Mouse (Mus musculus) kidney, embryonic 14.5 days (tissue): ENCODE data around the gene Wdr89. TPM values are rescaled to one million over a fixed set of nuclear protein-coding genes. Genes with fewer than 3 reads are reported as not detected.

ENCODE experiments used
- ATAC-seq: fragments of 200-750 bp; cut with Nextera tagmentation; 2 replicates; pipeline ENCODE4 v1.8.0; 2017; ENCODE audit warnings: moderate number of reproducible peaks, mild to moderate bottlenecking, moderate TSS enrichment, moderate library complexity; ENCODE audit not compliant: low FRiP score, low TSS enrichment
- H3K27ac ChIP-seq: fragments of 300-500 bp; sonication (generic); 2 replicates; pipeline ENCODE4 v1.5.1; 2014; ENCODE audit warnings: low read depth, mild to moderate bottlenecking, low read length, moderate library complexity, mixed read lengths
- H3K27me3 ChIP-seq: fragments of 300-500 bp; sonication (generic); 2 replicates; pipeline ENCODE4 v1.6.1; 2014; ENCODE audit warnings: mild to moderate bottlenecking, low read length; ENCODE audit not compliant: control insufficient read depth, insufficient read depth
- H3K36me3 ChIP-seq: fragments of 300-500 bp; sonication (generic); 2 replicates; pipeline ENCODE4 v1.6.1; 2014; ENCODE audit warnings: low read length, mixed read lengths; ENCODE audit not compliant: control insufficient read depth, insufficient read depth
- H3K4me1 ChIP-seq: fragments of 300-500 bp; sonication (generic); 2 replicates; pipeline ENCODE4 v1.6.1; 2014; ENCODE audit warnings: low read length, mixed read lengths; ENCODE audit not compliant: control insufficient read depth, insufficient read depth
- H3K4me2 ChIP-seq: fragments of 300-500 bp; sonication (generic); replicated peaks from 2 replicates; pipeline ENCODE4 v1.6.1; 2014; ENCODE audit warnings: low read depth, mild to moderate bottlenecking, low read length
- H3K4me3 ChIP-seq: fragments of 300-500 bp; sonication (generic); 2 replicates; pipeline ENCODE4 v1.5.1; 2014; ENCODE audit warnings: mild to moderate bottlenecking, low read length
- H3K9ac ChIP-seq: fragments of 300-500 bp; sonication (generic); 2 replicates; pipeline ENCODE4 v1.6.1; 2014; ENCODE audit warnings: low read depth, mild to moderate bottlenecking, low read length, moderate library complexity
- H3K9me3 ChIP-seq: fragments of 300-500 bp; sonication (generic); 2 replicates; pipeline ENCODE4 v1.6.1; 2016; ENCODE audit warnings: low read length; ENCODE audit not compliant: control insufficient read depth
- WGBS: fragments of 180-500 bp; shearing (Covaris S2); extraction: QIAGEN DNeasy Blood & Tissue Kit; methylation state at CpG from one replicate; pipeline ENCODE4 v1.1.7; 2014; 5-methylcytosine and 5-hydroxymethylcytosine counted together
- polyA plus RNA-seq: library from polyadenylated mRNA; unstranded; fragments of >200 nt; fragmentation: Nextera tagmentation; extraction: Ambion mirVana; gene quantifications from 2 replicates; pipeline ENCODE4 v1.2.1, GENCODE M21; 2014

Gene Wdr89
- polyA plus RNA-seq, 1 experiment from 2014 or later, result 15.7 TPM

DNA sequence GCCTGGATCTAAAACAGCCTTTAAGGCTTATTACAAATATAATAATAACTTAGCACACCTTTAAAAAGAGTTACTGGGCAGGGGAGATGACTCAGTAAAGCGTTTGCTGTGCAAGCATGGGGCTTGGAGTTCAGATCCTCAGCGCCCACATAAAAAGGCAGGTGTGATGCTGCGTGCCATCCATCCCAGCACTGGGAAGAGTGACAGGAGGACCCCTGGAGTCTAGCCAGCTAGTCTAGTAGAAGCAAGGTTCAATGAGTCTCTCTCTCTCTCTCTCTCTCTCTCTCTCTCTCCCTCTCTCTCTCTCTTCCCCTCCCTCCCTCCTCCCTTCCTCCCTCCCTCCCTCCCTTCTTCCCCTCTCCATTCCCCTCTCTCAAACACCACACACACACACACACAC is 53.8 kb downstream of the Wdr89 start:
- ATAC-seq, result no peak
- Histone ChIP-seq H3K9ac (no peak overlapping the region), H3K9me3 (0 out of 2 replicates have a peak, but pooled peaks cover under 1% of the 10 kb centered on the region), H3K4me3 (no peak overlapping the region), H3K4me2 (no peak overlapping the region), H3K4me1 (no peaks in the 10 kb centered on the region), H3K27me3 (no peaks in the 10 kb centered on the region), H3K27ac (no peak overlapping the region), H3K36me3 (no peaks in the 10 kb centered on the region)
- 43% methylated on average over 3 of the region's 3 CpGs for WGBS

DNA sequence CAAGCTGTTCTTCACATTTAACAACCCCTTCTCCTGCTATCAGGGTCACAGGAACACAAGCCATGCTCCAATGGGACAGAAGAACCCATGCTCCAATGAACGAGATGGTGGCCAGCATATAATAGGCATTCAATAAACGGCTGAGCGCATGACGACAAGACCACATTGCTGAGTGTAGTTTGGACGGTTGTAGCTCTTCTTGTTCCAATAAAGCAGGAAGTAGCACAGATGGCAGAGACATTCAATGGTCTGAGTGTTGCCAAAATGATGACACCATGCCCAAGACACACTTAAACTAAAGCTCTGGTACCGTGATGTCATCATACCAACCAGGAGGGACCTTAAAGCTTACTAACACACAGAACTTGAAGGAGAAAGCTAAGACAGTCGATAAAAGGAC is 56.6 kb downstream of the Wdr89 start:
- H3K9me3 ChIP-seq, result no peaks in the 10 kb centered on the region
- no peaks in the 10 kb centered on the region for H3K4me1 ChIP-seq
- no peak for ATAC-seq
- H3K36me3 ChIP-seq, result no peaks in the 10 kb centered on the region
- WGBS, result 79% methylated on average over 7 of the region's 7 CpGs
- no peak overlapping the region for H3K9ac ChIP-seq
- H3K4me3 ChIP-seq, result no peak overlapping the region
- no peak overlapping the region for H3K27ac ChIP-seq
- no peaks in the 10 kb centered on the region for H3K27me3 ChIP-seq
- no peak overlapping the region for H3K4me2 ChIP-seq

DNA sequence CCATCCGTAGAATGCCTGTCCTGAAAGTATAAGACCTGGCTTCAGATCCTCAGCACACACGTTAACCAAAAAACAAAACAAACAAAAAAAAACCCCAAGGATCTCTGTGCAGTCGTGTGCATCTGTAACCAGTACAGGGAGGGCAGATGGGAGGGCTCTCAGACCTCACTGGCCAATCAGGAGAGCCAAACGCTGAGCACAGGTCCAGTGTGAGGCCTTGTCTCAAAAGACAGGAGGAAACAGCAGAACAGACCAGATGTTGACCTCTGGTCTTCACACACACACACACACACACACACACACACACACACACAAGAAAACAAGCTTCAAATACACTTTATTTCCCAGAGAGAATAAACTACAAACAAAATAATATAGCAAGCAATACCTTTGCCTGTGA is 69.8 kb downstream of the Wdr89 start:
- Histone ChIP-seq H3K4me3 (no peak overlapping the region), H3K4me2 (no peak overlapping the region), H3K4me1 (peaks cover under 1% of the 10 kb centered on the region; the same call in 1 of the 2 replicates), H3K9me3 (no peaks in the 10 kb centered on the region), H3K27ac (no peak overlapping the region), H3K9ac (peak overlapping the region; percentile 23; the same call in 1 of the 2 replicates), H3K36me3 (no peaks in the 10 kb centered on the region), H3K27me3 (no peaks in the 10 kb centered on the region)
- no peak for ATAC-seq
- WGBS, result 11% methylated on average over 4 of the region's 4 CpGs

DNA sequence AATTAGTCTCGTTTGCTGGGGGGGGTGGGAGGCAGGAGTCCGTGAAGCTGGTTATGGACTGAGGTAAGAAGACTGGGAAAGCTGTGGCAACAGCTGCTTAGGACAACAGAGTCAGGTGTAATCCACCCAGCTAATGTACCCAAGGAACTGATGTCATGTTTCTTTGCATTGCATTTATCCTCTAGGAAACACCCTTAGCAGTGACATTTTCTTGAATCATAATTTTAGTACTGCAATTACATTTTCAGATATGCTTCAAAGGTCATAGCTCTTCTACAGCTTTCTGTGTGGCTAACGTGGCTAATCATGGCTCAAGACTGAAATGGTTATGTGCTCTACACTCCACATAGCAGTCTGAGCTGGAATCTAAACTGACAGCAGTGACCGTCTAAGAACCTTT is 70.3 kb downstream of the Wdr89 start:
- H3K9me3 ChIP-seq, result no peaks in the 10 kb centered on the region
- 63% methylated on average over 4 of the region's 4 CpGs for WGBS
- ATAC-seq, result no peak
- no peak overlapping the region for H3K4me2 ChIP-seq
- no peaks in the 10 kb centered on the region for H3K27me3 ChIP-seq
- H3K9ac ChIP-seq, result no peak overlapping the region
- H3K27ac ChIP-seq, result no peak overlapping the region
- H3K4me1 ChIP-seq, result peaks cover 6% of the 10 kb centered on the region
- H3K36me3 ChIP-seq, result no peaks in the 10 kb centered on the region
- H3K4me3 ChIP-seq, result no peak overlapping the region

DNA sequence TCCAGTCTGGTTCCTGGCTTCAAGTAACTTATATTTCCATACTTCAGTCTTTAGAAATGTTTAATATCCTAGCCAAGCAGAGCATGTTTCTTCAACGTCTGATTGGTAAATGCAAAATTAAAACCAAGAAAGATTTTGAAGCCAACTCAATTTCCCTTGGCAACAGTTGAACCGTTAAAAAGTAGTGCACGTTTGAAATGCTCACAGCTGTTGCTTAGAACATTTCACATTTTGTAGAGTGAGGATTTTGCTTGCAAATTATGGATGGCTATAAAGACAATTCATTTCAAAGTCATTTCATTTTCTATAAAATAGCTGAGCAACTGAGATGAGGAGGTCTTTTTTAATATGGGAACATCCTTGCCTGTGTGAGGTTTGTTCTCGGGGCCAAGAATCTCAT is 71.6 kb downstream of the Wdr89 start:
- no peak overlapping the region for H3K27ac ChIP-seq
- WGBS, result 89% methylated on average over 4 of the region's 4 CpGs
- no peak overlapping the region for H3K9ac ChIP-seq
- no peaks in the 10 kb centered on the region for H3K9me3 ChIP-seq
- H3K27me3 ChIP-seq, result no peaks in the 10 kb centered on the region
- H3K4me3 ChIP-seq, result no peak overlapping the region
- H3K36me3 ChIP-seq, result peaks cover 5% of the 10 kb centered on the region; the same call in 1 of the 2 replicates
- H3K4me2 ChIP-seq, result no peak overlapping the region
- ATAC-seq, result no peak
- peaks cover 11% of the 10 kb centered on the region for H3K4me1 ChIP-seq

DNA sequence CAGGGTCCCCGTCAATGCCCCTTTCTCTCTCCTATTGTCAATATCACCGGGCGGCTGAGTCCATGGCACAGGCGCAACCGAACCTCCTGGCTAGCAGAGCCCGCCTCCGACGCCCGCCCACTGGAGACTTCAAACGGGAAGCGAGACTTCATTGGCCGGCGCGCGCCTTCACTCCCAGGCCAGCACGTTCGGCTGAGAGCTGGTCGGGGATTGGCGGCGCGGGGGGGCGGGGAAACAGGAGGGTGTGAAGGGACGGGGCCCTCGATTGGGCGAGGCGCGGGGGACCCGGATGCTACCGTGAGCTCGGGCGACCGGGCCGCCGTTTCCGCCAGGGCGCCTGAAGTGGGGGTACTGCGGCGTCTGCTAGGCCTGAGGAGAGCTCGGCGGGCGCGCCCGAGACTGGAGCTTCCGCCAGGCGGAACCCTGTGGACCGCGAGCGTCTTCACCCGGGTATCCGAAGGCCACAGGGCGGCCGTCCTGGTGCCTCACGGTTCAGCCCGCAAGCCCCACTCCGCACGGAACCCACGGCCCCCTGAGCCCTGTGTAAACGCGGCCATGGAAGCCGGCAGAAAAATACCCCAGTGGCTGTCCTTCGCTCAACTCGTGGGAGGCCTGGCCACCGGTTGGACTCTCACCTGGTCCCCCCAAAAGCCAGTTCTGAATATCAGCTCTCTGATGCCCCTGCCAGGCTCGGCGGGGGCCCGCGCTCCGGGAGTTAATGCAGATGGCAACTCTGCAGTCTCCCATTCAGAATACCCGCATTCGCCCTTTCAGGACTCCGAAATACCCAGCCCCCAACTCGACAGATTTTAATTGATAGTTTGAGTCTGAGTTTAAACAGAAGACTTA is 73.0 kb downstream of the Wdr89 start, which contains the start of gene Ppp2r5e:
Ppp2r5e (minus strand) TSS at position 92 of the 849 bp plus-strand sequence.
- H3K4me2 ChIP-seq, result peak within 1 kb of the TSS; percentile 88
- no peaks in the 10 kb centered on the region for H3K9me3 ChIP-seq
- peak within 1 kb of the TSS; percentile 97 for H3K27ac ChIP-seq
- H3K4me3 ChIP-seq, result peak within 1 kb of the TSS; percentile 99
- no peaks in the 10 kb centered on the region for H3K27me3 ChIP-seq
- WGBS, result under 1% methylated on average over 69 of the region's 72 CpGs
- H3K9ac ChIP-seq, result peak within 1 kb of the TSS; percentile 98
- H3K36me3 ChIP-seq, result peaks cover 14% of the 10 kb centered on the region
- peaks cover 11% of the 10 kb centered on the region for H3K4me1 ChIP-seq
- peak; percentile 100 for ATAC-seq

DNA sequence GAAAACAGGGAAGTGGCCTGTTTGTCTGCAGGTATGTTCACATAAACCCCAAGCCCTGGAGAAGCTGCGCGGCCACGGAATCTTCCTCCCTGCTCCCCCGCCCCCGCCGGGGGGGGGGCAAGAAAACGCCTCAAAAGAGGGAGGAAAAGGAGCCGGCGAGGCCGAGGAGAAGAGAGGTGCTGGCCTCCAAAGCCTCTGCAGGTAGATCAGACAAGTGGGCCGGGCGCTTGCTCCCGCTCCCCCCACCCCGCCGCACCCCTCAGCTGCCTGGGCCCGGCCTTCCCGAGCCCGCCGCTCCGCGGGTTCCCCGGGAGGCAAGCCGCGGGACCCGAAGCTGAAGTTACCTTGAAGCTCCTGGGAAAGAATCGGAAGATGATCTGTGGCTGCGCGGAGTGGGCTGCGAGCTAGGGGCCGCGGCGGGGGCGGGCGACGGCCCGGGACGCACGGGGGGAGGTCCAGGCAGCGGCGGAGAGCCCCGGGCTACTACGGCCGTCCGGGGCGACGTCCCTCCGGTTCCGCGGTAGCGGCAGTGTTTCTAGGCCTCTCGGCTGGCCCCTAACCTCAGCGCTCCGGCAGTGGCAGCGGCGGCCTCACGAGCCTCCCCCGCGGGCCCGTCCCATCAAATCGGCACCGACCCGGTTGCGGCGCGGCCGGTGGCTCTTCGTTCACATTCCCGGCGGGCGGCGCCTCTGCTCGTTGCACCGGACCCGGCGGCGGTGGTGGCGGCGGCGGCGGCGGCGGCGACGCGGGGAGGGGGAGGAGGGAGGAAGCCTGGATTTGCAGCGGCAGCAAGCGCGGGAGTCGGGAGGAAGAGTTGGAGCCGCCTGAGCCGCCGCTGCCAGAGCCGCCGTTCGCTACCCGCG is 73.8 kb downstream of the Wdr89 start:
- Histone ChIP-seq H3K36me3 (peaks cover 19% of the 10 kb centered on the region), H3K4me1 (peaks cover 11% of the 10 kb centered on the region), H3K4me3 (peak overlapping the region; percentile 99), H3K27ac (peak overlapping the region; percentile 93), H3K4me2 (peak overlapping the region; percentile 88), H3K9ac (peak overlapping the region; percentile 98), H3K27me3 (no peaks in the 10 kb centered on the region), H3K9me3 (no peaks in the 10 kb centered on the region)
- under 1% methylated on average over 70 of the region's 97 CpGs for WGBS
- peak; percentile 5; the same call in 1 of the 2 replicates for ATAC-seq

DNA sequence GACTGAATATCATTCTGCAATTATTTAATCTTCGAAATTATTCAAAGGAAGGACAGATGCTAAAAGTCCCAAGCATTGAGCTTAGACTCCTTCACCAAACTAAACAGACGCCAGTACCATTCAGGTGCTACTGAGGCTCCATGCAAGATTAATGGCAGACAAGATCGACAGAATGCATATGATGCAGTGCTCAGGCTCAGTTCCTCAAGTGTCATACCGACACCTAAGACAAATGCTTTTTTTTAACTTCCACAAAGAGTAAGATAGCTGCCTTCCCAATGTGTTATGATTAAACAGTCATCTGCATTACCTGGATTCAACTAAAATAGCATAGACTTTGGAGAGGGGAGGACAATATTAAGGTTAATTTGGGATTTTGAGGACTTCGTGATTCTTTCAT is 74.9 kb downstream of the Wdr89 start:
- 42% methylated on average over 5 of the region's 5 CpGs for WGBS
- H3K27me3 ChIP-seq, result no peaks in the 10 kb centered on the region
- peaks cover 11% of the 10 kb centered on the region for H3K4me1 ChIP-seq
- peak overlapping the region; percentile 19; the same call in 1 of the 2 replicates for H3K9ac ChIP-seq
- peaks cover 30% of the 10 kb centered on the region for H3K36me3 ChIP-seq
- no peaks in the 10 kb centered on the region for H3K9me3 ChIP-seq
- ATAC-seq, result no peak
- H3K4me2 ChIP-seq, result peak overlapping the region; percentile 88
- H3K4me3 ChIP-seq, result peak overlapping the region; percentile 99; the same call in 1 of the 2 replicates
- no peak overlapping the region for H3K27ac ChIP-seq
